Mouse (Mus musculus) effector memory CD4-positive, alpha-beta T cell, adult 7 months (primary cell): ENCODE measurements around the gene Gm21627. TPM values are rescaled to one million over a fixed set of nuclear protein-coding genes. Genes with fewer than 3 reads are reported as not detected.

Experiments used
- polyA plus RNA-seq: library from polyadenylated mRNA; unstranded; fragments of 100-300 nt; shearing (Covaris generic); gene quantifications from one replicate; pipeline ENCODE4 v1.2.1, GENCODE M21; 2017

Gm21627 gene
- polyA plus RNA-seq: not detected

GRCm38 (mm10) chrY:63228127-63228526 is at the start of gene Gm21627:
Gm21627 (plus strand) TSS chrY:63228427.

